Mouse (Mus musculus): ENCODE results near the gene Hic1.

The Hic1 gene

DNA sequence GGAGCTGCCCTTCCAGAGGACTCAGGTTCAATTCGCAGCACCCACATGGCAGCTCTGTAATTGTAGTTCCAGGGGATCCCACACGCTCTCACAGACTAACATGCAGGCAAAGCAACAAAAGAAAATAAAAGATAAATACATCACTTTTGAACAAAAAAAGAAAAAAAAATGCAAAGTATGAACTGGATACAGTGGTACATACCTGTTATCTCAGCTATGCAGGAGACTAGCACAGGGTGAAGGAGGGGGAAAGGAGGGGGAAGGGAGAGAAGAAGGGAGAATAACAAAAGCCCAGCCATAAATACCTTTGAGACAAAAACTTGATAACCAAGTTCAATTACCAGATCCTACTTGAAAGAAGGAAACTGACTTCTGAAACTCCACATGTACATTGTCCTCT, 44.9 kb downstream of the Hic1 start:
- no peak for DNase-seq (ENCODE audit: extremely low spot score, low spot score)

DNA sequence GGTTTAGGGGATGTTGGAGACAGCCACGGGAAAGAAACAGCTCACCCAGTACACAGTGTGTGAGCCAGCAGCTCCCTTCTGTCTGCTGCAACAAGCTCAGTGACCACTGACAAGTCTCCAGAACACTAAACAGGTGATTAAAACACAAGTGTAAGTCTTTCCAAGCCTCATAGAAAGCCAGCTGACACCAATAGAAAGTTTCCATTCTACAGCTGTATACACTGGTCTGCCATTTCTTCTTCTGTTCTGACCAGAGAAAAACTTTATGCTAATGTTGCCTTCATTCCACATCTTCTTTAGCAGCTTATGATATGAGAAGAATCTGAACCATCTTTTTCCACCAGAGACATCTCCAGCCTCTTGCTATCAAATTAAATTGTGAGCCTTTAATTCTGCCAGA, 48.0 kb downstream of the Hic1 start:
- DNase-seq (ENCODE audit: extremely low spot score, low spot score): no peak

- no peak for DNase-seq (ENCODE audit: extremely low spot score, low spot score)
Measured at GRCm38 (mm10) chr11:75119841-75120240, 49.5 kb downstream of the Hic1 start.

GRCm38 (mm10) chr11:75119298-75119697, 50.0 kb downstream of the Hic1 start:
- no peak for DNase-seq (ENCODE audit: extremely low spot score, low spot score)

DNA sequence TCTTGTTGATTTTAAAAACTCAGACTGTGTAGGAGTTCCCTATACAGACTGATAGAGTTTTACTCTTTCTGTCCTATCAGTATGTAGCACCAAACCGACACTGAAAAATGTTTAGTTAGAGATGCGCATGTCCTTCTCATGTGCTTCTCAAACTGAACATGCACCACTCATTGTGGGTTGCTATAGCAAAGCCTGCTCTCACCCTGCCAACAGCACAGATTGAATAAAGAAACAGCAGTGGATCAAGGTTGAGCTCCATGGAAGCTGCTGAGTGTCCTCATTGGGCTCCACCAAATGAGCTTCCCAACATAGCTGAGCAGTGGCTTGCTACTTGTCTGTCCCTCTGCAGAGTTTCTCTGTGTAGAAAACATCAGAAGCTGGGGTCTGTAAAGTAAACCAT, 51.2 kb downstream of the Hic1 start:
- DNase-seq (ENCODE audit: extremely low spot score, low spot score): no peak

- no peak for DNase-seq (ENCODE audit: extremely low spot score, low spot score)
Measured at GRCm38 (mm10) chr11:75116379-75116778, 52.9 kb downstream of the Hic1 start.
